11 mouse cellular contexts compared by ENCODE assay signal in the genomic region with DNA sequence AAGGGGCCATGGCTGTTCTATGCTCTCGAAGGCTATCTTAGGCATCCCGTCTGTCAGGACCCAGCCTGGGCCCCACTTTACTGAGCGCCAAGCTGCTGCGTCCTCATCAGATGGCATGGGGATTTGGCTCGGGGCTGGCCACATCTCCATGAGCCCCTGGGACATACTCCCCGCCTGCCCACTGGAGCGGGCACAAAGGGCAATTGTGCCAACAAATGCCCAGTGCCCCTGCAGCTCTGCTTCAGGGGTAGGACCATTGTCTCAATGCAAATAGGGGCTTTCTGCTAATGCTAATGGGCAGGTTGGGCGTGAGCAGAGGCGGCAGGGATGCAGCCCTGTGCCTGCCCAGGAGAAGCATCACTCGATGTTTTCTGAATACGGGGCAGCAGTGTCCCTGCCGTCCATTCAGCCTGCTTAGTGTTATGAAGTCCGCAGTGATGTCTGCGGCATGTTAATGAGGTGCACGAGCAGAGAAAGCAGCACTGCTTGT.
DNase-seq lines count a peak whose midpoint lies in the region; ATAC-seq lines count a peak whose summit lies in the region.
"Had no signal": no experiment of that assay in that cellular context is flagged by ENCODE, and none has a peak within 500 bp of the region (broad histone marks: within the 10 kb centered on the region; RNA-seq: fewer than 3 reads in every experiment).

No protein-coding gene starts in this region.

- no peaks in the 10 kb centered on the region; the same call in 1 of the 2 replicates for H3K27me3 ChIP-seq in intestine, embryonic 14.5 days (replicated peaks; ENCODE audit: control insufficient read depth, insufficient read depth, low read length)
- no peaks in the 10 kb centered on the region for H3K27me3 ChIP-seq in intestine, embryonic 16.5 days (replicated peaks; ENCODE audit: control insufficient read depth, insufficient read depth, low read length)
- no peaks in the 10 kb centered on the region for H3K27me3 ChIP-seq in forebrain, embryonic 11.5 days (ENCODE audit: control insufficient read depth, insufficient read depth, low read length)
- H3K27me3 ChIP-seq in hindbrain, embryonic 16.5 days (replicated peaks; ENCODE audit: control insufficient read depth, insufficient read depth, low read length): no peaks in the 10 kb centered on the region

- no peaks in the 10 kb centered on the region for H3K9me3 ChIP-seq in intestine, embryonic 14.5 days (ENCODE audit: control insufficient read depth, low read length)
- H3K9me3 ChIP-seq in intestine, embryonic 16.5 days (ENCODE audit: control insufficient read depth, low read length): no peaks in the 10 kb centered on the region
- no peaks in the 10 kb centered on the region for H3K9me3 ChIP-seq in forebrain, embryonic 11.5 days (ENCODE audit: control insufficient read depth, low read length)
- no peaks in the 10 kb centered on the region for H3K9me3 ChIP-seq in hindbrain, embryonic 16.5 days (ENCODE audit: control insufficient read depth, low read length)

- H3K4me1 ChIP-seq in intestine, embryonic 14.5 days (replicated peaks; ENCODE audit: control insufficient read depth, insufficient read depth, low read length): no peaks in the 10 kb centered on the region
- no peaks in the 10 kb centered on the region for H3K4me1 ChIP-seq in intestine, embryonic 16.5 days (ENCODE audit: control insufficient read depth, insufficient read depth, low read length)
- peaks cover 4% of the 10 kb centered on the region; the same call in 1 of the 2 replicates for H3K4me1 ChIP-seq in forebrain, embryonic 11.5 days (replicated peaks; ENCODE audit: control insufficient read depth, insufficient read depth, low read length)
- H3K4me1 ChIP-seq in hindbrain, embryonic 16.5 days (ENCODE audit: control insufficient read depth, insufficient read depth, low read depth, low read length): peaks cover 8% of the 10 kb centered on the region

- no peak overlapping the region for H3K4me3 ChIP-seq in intestine, embryonic 14.5 days (ENCODE audit: low read depth, low read length)
- H3K4me3 ChIP-seq in intestine, embryonic 16.5 days (ENCODE audit: low read length): no peak overlapping the region
- H3K4me3 ChIP-seq in forebrain, embryonic 11.5 days (ENCODE audit: low read depth, low read length): no peak overlapping the region
- H3K4me3 ChIP-seq in hindbrain, embryonic 16.5 days (ENCODE audit: low read length): 0 out of 2 replicates have a peak overlapping the region, but pooled peaks have one; percentile 2

- H3K4me2 ChIP-seq in intestine, embryonic 14.5 days (ENCODE audit: low read length): no peak overlapping the region
- no peak overlapping the region for H3K4me2 ChIP-seq in intestine, embryonic 16.5 days (ENCODE audit: low read depth, low read length)
- peak overlapping the region; percentile 31; the same call in 1 of the 2 replicates for H3K4me2 ChIP-seq in forebrain, embryonic 11.5 days (ENCODE audit: low read depth, low read length, severe bottlenecking)
- peak overlapping the region; percentile 38 for H3K4me2 ChIP-seq in hindbrain, embryonic 16.5 days (ENCODE audit: low read length)

- no peaks in the 10 kb centered on the region for H3K36me3 ChIP-seq in intestine, embryonic 14.5 days (ENCODE audit: control insufficient read depth, insufficient read depth, low read length)
- H3K36me3 ChIP-seq in intestine, embryonic 16.5 days (ENCODE audit: control insufficient read depth, insufficient read depth, low read length): no peaks in the 10 kb centered on the region
- no peaks in the 10 kb centered on the region for H3K36me3 ChIP-seq in forebrain, embryonic 11.5 days (ENCODE audit: control insufficient read depth, insufficient read depth, low read length)
- no peaks in the 10 kb centered on the region for H3K36me3 ChIP-seq in hindbrain, embryonic 16.5 days (ENCODE audit: control insufficient read depth, insufficient read depth, low read length)

- DNase-seq in intestine, embryonic 14.5 days (ENCODE audit: low spot score): peak; percentile 51
- no peak for DNase-seq in forebrain, embryonic 11.5 days (ENCODE audit: low spot score)
- peak; percentile 11 for DNase-seq in neural tube, embryonic 10.5 days (ENCODE audit: extremely low spot score, low spot score)
- DNase-seq in left cerebral cortex, adult 18-20 months (ENCODE audit: low spot score in 2 of 2): no peak
- DNase-seq in urinary bladder, adult 18-20 months (ENCODE audit: low spot score in 2 of 2): no peak
- DNase-seq: kidney, adult 2 months; layer of hippocampus, adult 9-11 months; liver had no signal

- H3K9ac ChIP-seq in intestine, embryonic 14.5 days (ENCODE audit: low read length): no peak overlapping the region
- no peak overlapping the region for H3K9ac ChIP-seq in intestine, embryonic 16.5 days (ENCODE audit: low read depth, low read length)
- no peak overlapping the region for H3K9ac ChIP-seq in forebrain, embryonic 11.5 days (ENCODE audit: low read length)
- H3K9ac ChIP-seq in hindbrain, embryonic 16.5 days (ENCODE audit: low read depth, low read length): peak overlapping the region; percentile 25; the same call in 1 of the 2 replicates

- no peak overlapping the region for H3K27ac ChIP-seq in intestine, embryonic 14.5 days (ENCODE audit: low read depth)
- no peak overlapping the region for H3K27ac ChIP-seq in intestine, embryonic 16.5 days (ENCODE audit: low read length)
- H3K27ac ChIP-seq in forebrain, embryonic 11.5 days (ENCODE audit: low read depth, low read length): no peak overlapping the region
- no peak overlapping the region for H3K27ac ChIP-seq in hindbrain, embryonic 16.5 days (ENCODE audit: low read depth, low read length)

- 64% methylated on average over 15 of the region's 15 CpGs for WGBS in intestine, embryonic 14.5 days
- WGBS in intestine, embryonic 16.5 days: 65% methylated on average over 15 of the region's 15 CpGs
- WGBS in forebrain, embryonic 11.5 days: 39% methylated on average over 15 of the region's 15 CpGs
- WGBS in hindbrain, embryonic 16.5 days: 19% methylated on average over 15 of the region's 15 CpGs

- no peak for ATAC-seq in intestine, embryonic 14.5 days (replicated peaks; ENCODE audit: low FRiP score, low TSS enrichment, low read depth)
- ATAC-seq in intestine, embryonic 16.5 days: no peak
- ATAC-seq in forebrain, embryonic 11.5 days (replicated peaks; ENCODE audit: low FRiP score): peak; percentile 75
- ATAC-seq in hindbrain, embryonic 16.5 days: peak; percentile 91
- no peak for ATAC-seq in erythroid progenitor cell, adult 5-6 weeks (replicated peaks; ENCODE audit: low FRiP score, poor library complexity, severe bottlenecking)

Comparison
In these comparisons a context has a peak if more than half of its experiments do, and no peak if none do; other contexts are left out.
1. ATAC-seq: peak in forebrain, embryonic 11.5 days (single experiment) and hindbrain, embryonic 16.5 days (single experiment); none in intestine, embryonic 14.5 days (single experiment), intestine, embryonic 16.5 days (single experiment) and erythroid progenitor cell, adult 5-6 weeks (single experiment).
2. DNase-seq: peak in intestine, embryonic 14.5 days (single experiment) and neural tube, embryonic 10.5 days (single experiment); none in forebrain, embryonic 11.5 days (single experiment), left cerebral cortex, adult 18-20 months (0 of 2) and urinary bladder, adult 18-20 months (0 of 2).
3. H3K4me2 ChIP-seq: peak in forebrain, embryonic 11.5 days (single experiment) and hindbrain, embryonic 16.5 days (single experiment); none in intestine, embryonic 14.5 days (single experiment) and intestine, embryonic 16.5 days (single experiment).